Mouse (Mus musculus): ENCODE measurements around the gene Gzf1.

Gzf1 gene

DNA sequence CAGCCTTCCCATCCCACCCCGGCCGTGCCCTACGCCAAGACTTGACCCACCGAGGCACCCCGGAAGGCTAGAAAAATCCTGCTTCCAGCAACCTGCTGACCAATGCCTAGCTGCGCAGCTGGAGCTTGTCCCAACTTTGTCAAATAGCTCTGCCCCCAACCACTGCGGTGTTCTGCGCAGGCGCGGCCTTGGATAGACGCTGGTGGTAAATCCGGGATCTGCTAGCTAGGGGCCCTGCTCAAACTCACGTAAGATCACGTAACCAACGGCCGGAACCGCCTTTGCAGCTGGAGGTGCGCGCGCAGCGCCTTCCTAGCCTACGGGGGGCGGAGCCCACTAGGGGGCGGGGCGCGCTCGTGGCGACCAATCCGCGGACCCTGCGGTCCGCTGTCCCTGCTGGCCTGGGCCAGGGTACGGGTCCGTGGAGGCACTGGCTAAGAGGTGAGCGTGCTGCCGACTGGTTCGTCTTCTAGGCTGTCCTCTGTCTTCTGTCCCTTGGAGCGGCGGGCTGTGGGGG lies at the start of gene Gzf1:
Gene Gzf1, plus strand, starts transcription at position 249 of the 517 bp plus-strand sequence.
- peak; percentile 100 for DNase-seq

GRCm38 (mm10) chr2:148631602-148632001 lies 49.2 kb upstream of the Gzf1 start:
- DNase-seq = peak; percentile 5 to 61

- DNase-seq = no peak
These were observed 46.4 kb upstream of the Gzf1 start for GRCm38 (mm10) chr2:148634466-148634865.

DNA sequence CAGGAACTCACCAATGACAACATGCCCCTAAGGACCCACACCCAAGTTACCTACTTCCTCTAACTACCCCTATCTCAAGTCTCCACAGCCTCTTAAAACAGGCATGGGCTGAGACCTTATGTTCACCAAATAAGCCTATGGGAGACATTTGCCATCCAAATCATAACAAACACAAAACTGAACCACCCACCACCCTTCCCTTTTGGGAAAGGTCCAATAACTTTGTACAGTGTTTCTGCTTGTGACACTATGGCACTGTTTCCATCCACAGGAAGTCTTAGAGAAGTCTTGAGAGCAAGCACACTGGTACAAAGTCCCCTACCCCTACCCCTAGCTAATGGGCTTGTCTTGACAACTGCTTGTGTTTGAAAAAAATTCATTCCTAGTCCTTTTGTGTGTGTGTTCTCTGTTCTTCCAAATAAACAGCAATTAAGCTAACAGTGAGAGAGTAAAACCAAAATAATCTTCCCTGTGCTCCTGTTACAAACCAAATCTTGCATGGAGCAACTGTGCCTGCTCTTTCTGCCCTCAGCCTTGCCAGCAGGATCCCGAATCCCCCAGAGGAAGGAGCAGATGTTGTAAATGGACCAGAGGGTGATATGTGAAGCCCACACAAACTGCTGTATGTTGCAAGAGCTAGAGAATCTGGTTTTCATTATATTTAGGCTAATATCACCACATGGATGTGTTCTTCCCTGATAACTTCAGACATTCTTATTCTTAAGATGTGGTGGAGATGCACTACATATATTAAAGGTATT lies 38.0 kb upstream of the Gzf1 start:
- DNase-seq = no peak

GRCm38 (mm10) chr2:148644421-148645000 lies 36.3 kb upstream of the Gzf1 start:
- no peak for DNase-seq

DNA sequence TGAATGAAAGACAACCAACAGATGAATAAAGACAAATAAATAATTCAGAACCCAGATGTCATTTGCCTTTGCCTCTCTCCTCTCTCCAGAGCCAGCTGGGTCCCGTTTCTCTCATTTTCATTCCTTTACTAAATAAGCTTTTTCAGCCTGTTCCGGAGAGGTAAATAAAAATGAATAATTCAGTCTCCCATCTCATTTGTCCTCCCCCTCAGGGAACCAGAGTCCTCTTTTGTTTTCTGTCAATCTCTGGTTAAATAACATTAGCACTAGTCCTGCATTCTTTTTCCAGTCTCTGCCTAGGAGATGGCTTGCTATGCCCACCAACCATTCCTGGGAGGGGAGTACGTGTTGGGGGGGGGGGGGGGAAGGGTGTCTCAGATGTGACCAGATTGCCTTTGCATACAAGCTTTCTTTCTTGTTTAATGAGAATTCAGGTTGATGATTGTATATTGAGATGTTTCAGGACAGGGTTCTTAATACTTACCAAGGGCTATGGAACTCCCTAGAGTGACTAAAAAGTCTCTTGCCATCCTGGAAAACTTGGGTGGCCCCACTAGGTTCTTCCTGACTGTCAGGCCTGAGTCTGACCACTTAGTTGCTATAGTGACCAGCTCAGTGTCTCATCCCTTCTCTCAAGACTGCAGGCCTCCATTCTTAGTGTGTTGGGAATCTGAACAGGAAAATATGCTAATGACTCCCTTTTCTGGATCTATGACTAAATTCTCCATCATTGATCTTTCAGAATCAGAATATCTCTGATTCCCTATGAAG lies 30.1 kb upstream of the Gzf1 start:
- no peak for DNase-seq

GRCm38 (mm10) chr2:148654961-148655360 lies 25.9 kb upstream of the Gzf1 start:
- peak; percentile 55 to 83 for DNase-seq

- DNase-seq = no peak
These were observed 17.4 kb upstream of the Gzf1 start for GRCm38 (mm10) chr2:148663458-148663857.

DNA sequence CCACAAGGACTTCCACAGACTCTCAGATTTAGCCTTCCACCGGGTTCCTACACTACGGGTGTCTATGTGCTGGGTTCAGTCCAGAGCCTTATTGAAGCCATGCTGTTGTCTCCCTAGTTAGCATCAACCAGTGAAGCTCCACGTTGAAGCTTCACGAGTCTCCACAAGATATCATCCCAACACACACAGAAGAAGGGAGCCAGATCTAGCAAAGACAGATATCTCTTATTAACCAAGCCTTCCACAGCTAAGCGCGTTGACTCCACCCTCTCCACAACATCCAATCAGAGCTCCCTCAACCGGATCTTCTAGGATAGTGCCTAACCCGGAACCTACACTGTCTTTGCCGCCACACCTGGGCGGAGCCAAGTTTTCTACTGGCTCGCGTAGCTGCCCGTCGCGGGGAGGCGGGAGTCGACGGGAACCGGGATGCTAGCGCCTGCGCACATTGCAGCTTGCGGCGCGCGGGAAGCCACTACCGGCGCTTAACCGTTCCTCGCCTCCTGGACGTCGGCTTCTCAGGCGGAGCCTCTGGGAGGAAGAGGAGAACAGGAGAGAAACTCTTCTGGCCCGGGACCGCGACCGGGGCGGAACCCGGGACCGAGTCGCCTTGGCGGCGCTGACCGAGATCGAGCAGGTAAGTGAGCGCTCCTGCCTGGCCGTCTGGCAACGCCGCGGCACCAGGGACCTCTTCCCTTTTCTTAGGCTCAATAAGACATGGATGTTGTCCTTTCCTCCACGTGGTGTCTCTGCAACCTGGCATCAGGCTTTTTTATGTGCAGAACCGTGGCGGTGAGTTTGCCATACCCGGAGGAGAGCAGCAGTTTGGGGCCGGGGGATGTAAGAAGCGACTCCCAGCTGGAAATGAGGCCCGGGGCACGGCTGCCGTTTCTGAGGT lies 8.4 kb upstream of the Gzf1 start, which contains the start of gene Nxt1:
Gene Nxt1, plus strand, starts transcription at position 403 of the 898 bp plus-strand sequence.
- DNase-seq = peak; percentile 99

DNA sequence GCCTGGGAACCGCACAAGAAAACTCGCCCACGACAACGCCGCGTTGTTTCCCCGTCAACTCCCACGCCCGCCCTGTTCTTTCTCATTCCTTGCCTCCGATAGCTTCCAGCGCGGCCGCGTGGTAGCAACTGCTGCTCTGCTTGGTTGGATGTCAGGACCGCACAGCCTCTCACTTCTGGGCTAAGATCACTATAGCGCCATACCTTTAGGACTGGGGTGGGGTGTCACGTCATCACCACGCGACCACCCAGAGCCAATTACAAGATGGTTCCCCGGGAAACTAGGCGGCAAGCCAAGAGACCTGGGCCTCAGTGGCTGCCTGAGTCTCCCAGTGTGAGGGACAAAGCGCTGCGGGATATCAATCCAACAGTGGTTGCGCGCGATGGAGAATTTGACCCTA lies 3.0 kb upstream of the Gzf1 start:
- DNase-seq = peak; percentile 70 to 82

GRCm38 (mm10) chr2:148679346-148679745 lies 1.5 kb upstream of the Gzf1 start:
- peak; percentile 68 to 89 for DNase-seq

- peak; percentile 34 to 74 for DNase-seq
These were observed 653 bp downstream of the Gzf1 start for GRCm38 (mm10) chr2:148681461-148681891.

DNA sequence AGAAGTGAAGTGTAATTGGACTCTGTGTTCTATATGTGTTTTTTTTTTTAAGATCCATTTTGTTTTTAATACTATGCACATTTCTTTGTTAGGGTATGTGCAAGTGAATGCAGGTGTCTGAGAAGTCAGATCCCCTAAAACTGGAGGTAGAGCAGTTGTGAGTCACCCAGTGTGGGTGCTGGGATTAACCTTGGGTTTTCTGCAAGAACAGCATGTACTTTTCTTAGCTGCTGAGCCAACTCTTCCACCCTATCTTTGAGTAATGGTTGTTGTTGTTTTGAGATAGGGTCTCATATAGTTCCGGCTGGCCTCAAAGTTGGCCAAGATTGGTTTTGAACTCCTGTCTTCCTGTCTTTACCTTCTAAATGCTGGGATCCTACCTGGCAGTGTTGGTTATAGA lies 2.2 kb downstream of the Gzf1 start:
- DNase-seq = no peak

GRCm38 (mm10) chr2:148684972-148685371 lies 4.1 kb downstream of the Gzf1 start:
- DNase-seq = no peak

GRCm38 (mm10) chr2:148685709-148686108 lies 4.9 kb downstream of the Gzf1 start:
- DNase-seq = no peak

- DNase-seq = no peak
These were observed 6.0 kb downstream of the Gzf1 start for GRCm38 (mm10) chr2:148686862-148687261.

DNA sequence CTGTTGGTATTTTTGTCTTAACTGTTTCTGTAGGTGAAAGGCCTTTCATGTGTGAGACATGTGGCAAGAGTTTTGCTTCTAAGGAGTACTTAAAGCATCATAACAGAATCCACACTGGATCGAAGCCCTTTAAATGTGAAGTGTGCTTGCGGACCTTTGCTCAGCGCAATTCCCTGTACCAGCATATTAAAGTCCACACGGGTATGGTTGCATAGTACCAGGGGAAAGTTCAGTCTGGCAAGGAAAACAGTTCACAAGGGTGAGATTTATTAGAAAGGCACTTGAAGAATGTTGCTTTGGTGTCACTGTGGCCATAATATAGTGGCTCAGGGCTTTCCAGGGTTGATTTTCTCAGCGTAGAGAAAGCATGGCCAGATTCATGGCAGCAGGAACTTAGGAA lies 7.1 kb downstream of the Gzf1 start:
- DNase-seq = peak; percentile 49 to 52

- DNase-seq = no peak
These were observed 8.8 kb downstream of the Gzf1 start for GRCm38 (mm10) chr2:148689444-148690140.

GRCm38 (mm10) chr2:148690291-148690690 lies 9.5 kb downstream of the Gzf1 start:
- no peak for DNase-seq

GRCm38 (mm10) chr2:148690781-148691180 lies 10.0 kb downstream of the Gzf1 start:
- no peak for DNase-seq

GRCm38 (mm10) chr2:148698571-148698970 lies 17.7 kb downstream of the Gzf1 start:
- DNase-seq = no peak
